Mouse (Mus musculus) thymus, postnatal 36 days (tissue): ENCODE results near the gene Scgb1b17.
"Not testable (repeated sequence)": the region's sequence is repeated elsewhere in the genome, so short reads cannot be mapped to it uniquely, and the experiment has no call there.

ENCODE experiments used
- DNase-seq, 2 experiments: peaks; one replicate each; pipeline ENCODE4 v3.0.0; 2022; ENCODE audit warnings: mixed read lengths in 2 of 2

The Scgb1b17 gene

DNA sequence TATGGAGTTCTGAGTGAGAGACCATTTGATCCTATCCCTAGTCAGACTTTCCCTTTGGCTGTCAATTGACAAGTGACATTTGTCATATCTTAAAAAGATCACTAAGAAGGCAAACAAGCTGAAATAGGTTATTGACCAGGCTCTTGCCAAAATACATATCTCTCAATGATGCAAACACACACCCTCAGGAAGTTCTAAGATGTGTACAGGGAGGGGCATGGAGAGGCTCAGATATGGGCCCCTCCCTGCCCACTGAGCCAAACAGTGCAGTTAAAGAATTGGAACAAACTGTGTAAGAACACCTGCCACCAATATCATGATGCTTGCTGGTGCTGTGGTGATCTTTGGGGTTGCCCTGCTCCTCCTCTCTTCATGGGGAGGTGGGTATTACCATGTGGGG, at the start of gene Scgb1b17:
TSS of gene Scgb1b17 (plus strand) at position 301 of the 400 bp plus-strand sequence.
- not testable (repeated sequence) for DNase-seq

DNA sequence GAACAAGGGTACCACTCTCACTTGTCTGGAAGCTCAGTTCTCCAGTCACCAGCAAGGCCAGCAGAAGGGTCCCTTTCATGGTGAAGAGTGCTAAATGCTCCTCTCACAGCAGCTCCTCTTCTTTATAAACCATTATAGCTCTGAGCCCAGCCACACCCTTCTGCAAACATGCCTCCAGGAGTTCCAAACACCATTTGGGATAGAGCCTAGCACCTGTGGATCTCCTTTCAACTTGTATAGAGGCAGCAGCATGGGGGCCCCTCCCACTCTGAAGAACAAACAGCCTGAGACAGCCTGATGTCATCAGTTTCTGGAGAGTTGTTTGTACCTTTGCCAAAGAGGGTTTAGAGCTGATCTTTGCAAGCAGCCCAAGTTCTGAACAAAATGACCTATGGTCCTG, 6.8 kb upstream of the Scgb1b17 start, which contains the start of gene Scgb2b17:
TSS of gene Scgb2b17 (minus strand) at position 101 of the 400 bp plus-strand sequence.
- not testable (repeated sequence) for DNase-seq
